Mouse (Mus musculus): ENCODE data around the gene Polr2a. TPM values are rescaled to one million over a fixed set of nuclear protein-coding genes. Genes with fewer than 3 reads are reported as not detected.

The Polr2a gene
- polyA plus RNA-seq, 1 experiment from 2014 or later, result 39.3 TPM

DNA sequence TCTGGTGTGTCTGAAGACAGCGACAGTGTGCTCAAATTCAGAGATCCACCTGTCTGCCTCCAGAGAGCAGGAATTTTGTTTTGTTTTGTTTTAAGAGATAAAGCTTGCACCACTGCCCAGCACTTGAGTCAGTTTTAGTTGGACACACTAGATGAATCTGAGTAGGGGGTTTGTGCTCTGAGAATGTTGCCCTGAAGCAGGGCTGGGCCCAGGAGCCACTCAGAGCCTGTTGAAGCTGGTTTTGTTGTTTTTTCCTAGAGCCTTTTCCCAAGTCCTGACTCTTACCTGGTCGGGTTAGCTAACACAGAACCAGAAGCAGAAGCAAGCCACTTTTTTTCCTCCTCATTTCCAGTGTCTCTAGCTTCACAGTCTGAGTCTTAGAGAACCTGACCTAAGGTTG is 47.4 kb downstream of the Polr2a start:
- 76% methylated on average over 2 of the region's 2 CpGs for WGBS

DNA sequence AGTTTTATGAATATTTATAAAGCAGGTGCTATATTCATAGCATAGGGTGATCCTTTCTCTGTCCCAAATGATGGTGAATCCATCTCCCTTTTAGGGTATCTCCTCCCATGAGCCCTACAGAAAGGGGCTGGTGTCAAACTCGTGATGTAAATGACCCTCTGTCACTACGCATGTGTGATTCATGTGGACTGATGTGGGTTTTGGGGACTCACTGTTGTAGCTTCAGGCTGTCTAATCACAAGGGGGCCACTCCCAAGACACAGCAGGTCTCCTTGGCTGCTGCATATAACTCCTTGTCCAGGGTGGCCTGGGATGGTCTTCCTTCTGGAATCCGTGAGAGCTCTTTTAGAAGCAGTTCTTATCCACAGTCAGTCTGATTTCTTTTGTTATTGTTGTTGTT is 48.0 kb downstream of the Polr2a start:
- no peak for ATAC-seq (ENCODE audit: insufficient number of reproducible peaks, insufficient read depth, low FRiP score, low read depth)
- Histone ChIP-seq H3K36me3 (ENCODE audit: control insufficient read depth, insufficient read depth, low read length) (no peaks in the 10 kb centered on the region), H3K4me2 (replicated peaks; ENCODE audit: low read depth, low read length) (no peak overlapping the region), H3K27ac (ENCODE audit: low read length) (no peak overlapping the region), H3K27me3 (ENCODE audit: control insufficient read depth, insufficient read depth, low read length) (no peaks in the 10 kb centered on the region), H3K4me3 (ENCODE audit: low read depth, low read length) (no peak overlapping the region), H3K9ac (replicated peaks; ENCODE audit: low read depth, low read length) (no peak overlapping the region), H3K9me3 (ENCODE audit: control insufficient read depth, low read depth, low read length) (no peaks in the 10 kb centered on the region), H3K4me1 (ENCODE audit: control insufficient read depth, insufficient read depth, low read length) (no peaks in the 10 kb centered on the region)
- 68% methylated on average over 3 of the region's 3 CpGs for WGBS

More for the DNA sequence above, 47.4 kb downstream of the Polr2a start:
- Histone ChIP-seq H3K36me3 (ENCODE audit: control insufficient read depth, insufficient read depth, low read length) (no peaks in the 10 kb centered on the region), H3K27me3 (ENCODE audit: control insufficient read depth, insufficient read depth, low read length) (no peaks in the 10 kb centered on the region), H3K4me2 (replicated peaks; ENCODE audit: low read depth, low read length) (no peak overlapping the region), H3K4me3 (ENCODE audit: low read depth, low read length) (no peak overlapping the region), H3K9me3 (ENCODE audit: control insufficient read depth, low read depth, low read length) (no peaks in the 10 kb centered on the region), H3K27ac (ENCODE audit: low read length) (no peak overlapping the region), H3K4me1 (ENCODE audit: control insufficient read depth, insufficient read depth, low read length) (no peaks in the 10 kb centered on the region), H3K9ac (replicated peaks; ENCODE audit: low read depth, low read length) (no peak overlapping the region)
- ATAC-seq (ENCODE audit: insufficient number of reproducible peaks, insufficient read depth, low FRiP score, low read depth), result no peak

- Histone ChIP-seq H3K27ac (ENCODE audit: low read length) (no peak overlapping the region), H3K4me1 (ENCODE audit: control insufficient read depth, insufficient read depth, low read length) (no peaks in the 10 kb centered on the region), H3K4me3 (ENCODE audit: low read depth, low read length) (no peak overlapping the region), H3K36me3 (ENCODE audit: control insufficient read depth, insufficient read depth, low read length) (no peaks in the 10 kb centered on the region), H3K9me3 (ENCODE audit: control insufficient read depth, low read depth, low read length) (no peaks in the 10 kb centered on the region), H3K4me2 (replicated peaks; ENCODE audit: low read depth, low read length) (no peak overlapping the region), H3K9ac (replicated peaks; ENCODE audit: low read depth, low read length) (no peak overlapping the region), H3K27me3 (ENCODE audit: control insufficient read depth, insufficient read depth, low read length) (no peaks in the 10 kb centered on the region)
- ATAC-seq (ENCODE audit: insufficient number of reproducible peaks, insufficient read depth, low FRiP score, low read depth), result no peak
- WGBS, result 53% methylated on average over 11 of the region's 11 CpGs
Observed at GRCm38 (mm10) chr11:69709554-69710446, 48.6 kb downstream of the Polr2a start.

DNA sequence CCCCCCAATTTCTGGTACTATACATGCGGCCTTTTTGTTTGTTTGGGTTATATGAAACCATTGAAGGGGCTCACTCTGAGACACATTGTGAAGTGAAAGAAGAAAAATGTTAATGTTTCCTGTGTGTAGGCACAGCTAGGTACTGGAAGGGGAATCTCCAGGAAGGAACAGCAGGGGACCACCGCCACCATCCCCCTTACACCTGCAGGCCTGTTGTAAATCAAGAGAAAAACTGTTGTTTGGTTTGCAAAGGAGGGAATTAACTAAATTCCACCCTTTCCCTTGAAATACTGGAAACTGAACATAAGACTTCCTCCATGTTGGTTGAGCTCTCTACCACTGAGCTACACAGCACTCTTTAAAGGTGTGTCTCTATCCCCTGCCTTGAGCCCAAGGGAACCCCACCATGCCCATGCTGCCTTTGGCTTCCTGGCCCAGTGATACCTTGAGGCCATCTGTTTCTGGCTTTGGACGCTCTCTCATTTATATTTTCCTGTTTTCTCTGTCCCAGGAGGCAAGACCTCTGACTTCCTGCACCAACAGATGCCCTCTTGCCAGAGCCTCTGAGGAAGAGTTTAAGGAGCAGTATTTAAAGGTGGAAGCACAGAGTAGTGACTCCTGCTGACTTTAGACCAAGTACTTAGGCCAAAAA is 49.7 kb downstream of the Polr2a start:
- H3K4me2 ChIP-seq (replicated peaks; ENCODE audit: low read depth, low read length), result no peak overlapping the region
- H3K9ac ChIP-seq (replicated peaks; ENCODE audit: low read depth, low read length), result no peak overlapping the region
- ATAC-seq (ENCODE audit: insufficient number of reproducible peaks, insufficient read depth, low FRiP score, low read depth), result no peak
- H3K9me3 ChIP-seq (ENCODE audit: control insufficient read depth, low read depth, low read length), result no peaks in the 10 kb centered on the region
- no peak overlapping the region for H3K4me3 ChIP-seq (ENCODE audit: low read depth, low read length)
- no peak overlapping the region for H3K27ac ChIP-seq (ENCODE audit: low read length)
- no peaks in the 10 kb centered on the region for H3K36me3 ChIP-seq (ENCODE audit: control insufficient read depth, insufficient read depth, low read length)
- WGBS, result 80% methylated on average over 3 of the region's 3 CpGs
- no peaks in the 10 kb centered on the region for H3K27me3 ChIP-seq (ENCODE audit: control insufficient read depth, insufficient read depth, low read length)
- H3K4me1 ChIP-seq (ENCODE audit: control insufficient read depth, insufficient read depth, low read length), result no peaks in the 10 kb centered on the region

DNA sequence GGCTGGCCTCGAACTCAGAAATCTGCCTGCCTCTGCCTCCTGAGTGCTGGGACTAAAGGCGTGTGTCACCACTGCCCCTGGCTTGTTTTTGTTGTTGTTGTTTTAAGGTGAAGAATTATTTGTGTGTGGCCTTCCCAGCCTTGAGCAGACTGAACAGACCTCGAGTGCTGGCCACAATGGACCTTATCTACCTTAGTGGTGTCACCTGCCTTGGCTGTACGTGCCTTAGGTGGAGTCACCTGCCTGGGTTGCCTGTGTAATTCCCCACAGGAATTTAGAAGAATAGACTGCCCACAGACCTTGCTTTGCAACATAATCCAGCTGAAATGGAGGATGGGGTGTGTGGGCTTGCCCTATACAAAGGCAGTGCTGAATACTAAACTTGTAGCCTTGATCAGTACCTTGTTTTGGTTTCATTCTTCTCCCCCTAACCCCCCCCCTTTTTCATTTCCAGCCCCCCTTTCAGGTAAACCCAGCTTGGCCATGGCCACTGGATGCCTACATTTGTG is 50.5 kb downstream of the Polr2a start:
- 80% methylated on average over 4 of the region's 4 CpGs for WGBS
- no peaks in the 10 kb centered on the region for H3K9me3 ChIP-seq (ENCODE audit: control insufficient read depth, low read depth, low read length)
- no peak overlapping the region for H3K9ac ChIP-seq (replicated peaks; ENCODE audit: low read depth, low read length)
- H3K27ac ChIP-seq (ENCODE audit: low read length), result no peak overlapping the region
- H3K36me3 ChIP-seq (ENCODE audit: control insufficient read depth, insufficient read depth, low read length), result no peaks in the 10 kb centered on the region
- no peak overlapping the region for H3K4me3 ChIP-seq (ENCODE audit: low read depth, low read length)
- H3K4me2 ChIP-seq (replicated peaks; ENCODE audit: low read depth, low read length), result no peak overlapping the region
- no peak for ATAC-seq (ENCODE audit: insufficient number of reproducible peaks, insufficient read depth, low FRiP score, low read depth)
- no peaks in the 10 kb centered on the region for H3K27me3 ChIP-seq (ENCODE audit: control insufficient read depth, insufficient read depth, low read length)
- no peaks in the 10 kb centered on the region for H3K4me1 ChIP-seq (ENCODE audit: control insufficient read depth, insufficient read depth, low read length)

DNA sequence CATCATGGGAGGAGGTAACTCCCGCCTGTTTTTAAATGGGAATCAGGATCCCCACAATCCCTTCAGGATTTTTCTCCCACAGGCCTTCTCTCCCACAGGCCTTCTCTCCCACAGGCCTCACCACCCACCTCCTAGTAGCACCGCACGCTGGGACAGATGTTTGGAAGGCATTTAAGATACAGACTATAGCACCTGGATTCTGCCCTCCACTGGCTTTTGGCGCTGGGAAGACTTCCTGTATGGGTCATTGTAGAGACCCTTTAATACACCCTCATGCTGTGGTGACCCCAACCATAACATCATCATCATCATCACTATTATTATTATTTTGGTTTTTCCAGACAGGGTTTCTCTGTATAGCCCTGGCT is 51.0 kb downstream of the Polr2a start:
- Histone ChIP-seq H3K9ac (replicated peaks; ENCODE audit: low read depth, low read length) (no peak overlapping the region), H3K9me3 (ENCODE audit: control insufficient read depth, low read depth, low read length) (no peaks in the 10 kb centered on the region), H3K27ac (ENCODE audit: low read length) (no peak overlapping the region), H3K4me1 (ENCODE audit: control insufficient read depth, insufficient read depth, low read length) (no peaks in the 10 kb centered on the region), H3K4me2 (replicated peaks; ENCODE audit: low read depth, low read length) (no peak overlapping the region), H3K27me3 (ENCODE audit: control insufficient read depth, insufficient read depth, low read length) (no peaks in the 10 kb centered on the region), H3K36me3 (ENCODE audit: control insufficient read depth, insufficient read depth, low read length) (no peaks in the 10 kb centered on the region), H3K4me3 (ENCODE audit: low read depth, low read length) (no peak overlapping the region)
- no peak for ATAC-seq (ENCODE audit: insufficient number of reproducible peaks, insufficient read depth, low FRiP score, low read depth)
- 91% methylated on average over 4 of the region's 4 CpGs for WGBS

DNA sequence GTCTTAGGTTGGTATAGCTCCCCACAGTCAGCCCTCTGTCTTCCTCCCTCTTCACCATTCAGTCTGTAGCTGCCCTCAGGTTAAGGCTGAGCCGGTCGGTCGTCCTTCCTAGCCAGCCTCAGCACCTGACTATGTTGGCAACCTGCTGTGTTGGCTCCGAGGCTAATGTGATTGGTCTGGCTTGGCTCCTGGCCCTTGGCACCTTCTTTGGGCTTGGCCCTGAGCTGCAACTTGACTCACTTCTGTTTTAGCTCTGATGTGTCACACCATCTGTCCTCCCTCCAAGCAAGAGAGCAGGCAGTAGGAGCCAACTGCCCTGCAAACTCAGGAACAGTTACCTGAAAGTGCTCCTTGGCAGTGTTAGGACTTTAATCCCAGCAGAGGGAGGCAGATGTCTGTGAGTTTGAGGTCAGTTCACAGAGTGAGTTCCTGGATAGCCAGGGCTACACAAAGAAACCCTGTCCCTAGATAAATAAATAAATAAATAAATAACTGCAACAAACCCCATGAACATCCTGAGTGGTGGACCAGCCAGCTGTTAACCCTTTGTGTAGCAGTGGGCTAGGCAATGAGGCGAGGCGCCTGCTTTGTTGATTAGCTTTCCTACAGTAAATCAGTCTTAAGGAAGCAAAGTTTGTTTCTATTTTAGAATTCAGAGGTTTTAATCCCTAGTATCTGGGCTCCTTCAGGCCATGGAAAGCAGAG is 51.5 kb downstream of the Polr2a start:
- Histone ChIP-seq H3K27ac (ENCODE audit: low read length) (no peak overlapping the region), H3K4me3 (ENCODE audit: low read depth, low read length) (no peak overlapping the region), H3K4me2 (replicated peaks; ENCODE audit: low read depth, low read length) (no peak overlapping the region), H3K36me3 (ENCODE audit: control insufficient read depth, insufficient read depth, low read length) (no peaks in the 10 kb centered on the region), H3K4me1 (ENCODE audit: control insufficient read depth, insufficient read depth, low read length) (no peaks in the 10 kb centered on the region), H3K9ac (replicated peaks; ENCODE audit: low read depth, low read length) (no peak overlapping the region), H3K9me3 (ENCODE audit: control insufficient read depth, low read depth, low read length) (no peaks in the 10 kb centered on the region), H3K27me3 (ENCODE audit: control insufficient read depth, insufficient read depth, low read length) (no peaks in the 10 kb centered on the region)
- ATAC-seq (ENCODE audit: insufficient number of reproducible peaks, insufficient read depth, low FRiP score, low read depth), result no peak
- WGBS, result 44% methylated on average over 6 of the region's 6 CpGs

GRCm38 (mm10) chr11:69704613-69705010 is 53.8 kb downstream of the Polr2a start:
- H3K4me1 ChIP-seq (ENCODE audit: control insufficient read depth, insufficient read depth, low read length), result no peaks in the 10 kb centered on the region
- no peak overlapping the region for H3K27ac ChIP-seq (ENCODE audit: low read length)
- no peaks in the 10 kb centered on the region for H3K36me3 ChIP-seq (ENCODE audit: control insufficient read depth, insufficient read depth, low read length)
- H3K27me3 ChIP-seq (ENCODE audit: control insufficient read depth, insufficient read depth, low read length), result no peaks in the 10 kb centered on the region
- H3K4me2 ChIP-seq (replicated peaks; ENCODE audit: low read depth, low read length), result no peak overlapping the region
- no peak overlapping the region for H3K9ac ChIP-seq (replicated peaks; ENCODE audit: low read depth, low read length)
- H3K9me3 ChIP-seq (ENCODE audit: control insufficient read depth, low read depth, low read length), result no peaks in the 10 kb centered on the region
- WGBS, result 25% methylated on average over 2 of the region's 2 CpGs
- no peak overlapping the region for H3K4me3 ChIP-seq (ENCODE audit: low read depth, low read length)
- ATAC-seq (ENCODE audit: insufficient number of reproducible peaks, insufficient read depth, low FRiP score, low read depth), result no peak

Measured in stomach, embryonic 14.5 days (tissue).